Mouse (Mus musculus) forebrain, embryonic 11.5 days (tissue): ENCODE measurements at regions not wholly inside any gene's neighbourhood (a gene's known extent, or its start where the extent isn't known, plus 50 kb on each side); places are given as distances from the start of the nearest gene placed in this dataset.

ENCODE experiments used
- ATAC-seq: fragments of 200-750 bp; cut with Nextera tagmentation; replicated peaks from 2 replicates; pipeline ENCODE4 v1.8.0; 2017; ENCODE audit warnings: moderate TSS enrichment; ENCODE audit not compliant: low FRiP score
- DNase-seq: peaks from one replicate; pipeline ENCODE4 v3.0.0-alpha.2; 2017; ENCODE audit warnings: low spot score
- H3K27ac ChIP-seq: fragments of 300-500 bp; sonication (generic); 2 replicates; pipeline ENCODE4 v1.5.1; 2014; ENCODE audit warnings: low read depth, low read length
- H3K27me3 ChIP-seq: fragments of 300-500 bp; sonication (generic); 2 replicates; pipeline ENCODE4 v1.6.1; 2014; ENCODE audit warnings: mild to moderate bottlenecking, low read length, mixed read lengths; ENCODE audit not compliant: control insufficient read depth, insufficient read depth
- H3K36me3 ChIP-seq: fragments of 300-500 bp; sonication (generic); 2 replicates; pipeline ENCODE4 v1.6.1; 2014; ENCODE audit warnings: mild to moderate bottlenecking, low read length, moderate library complexity, mixed read lengths; ENCODE audit not compliant: control insufficient read depth, insufficient read depth
- H3K4me1 ChIP-seq: fragments of 300-500 bp; sonication (generic); replicated peaks from 2 replicates; pipeline ENCODE4 v1.6.1; 2014; ENCODE audit warnings: low read length, mixed read lengths; ENCODE audit not compliant: control insufficient read depth, insufficient read depth
- H3K4me2 ChIP-seq: fragments of 300-500 bp; sonication (generic); 2 replicates; pipeline ENCODE4 v1.6.1; 2014; ENCODE audit warnings: low read depth, mild to moderate bottlenecking, low read length, moderate library complexity, mixed read lengths; ENCODE audit not compliant: severe bottlenecking
- H3K4me3 ChIP-seq: fragments of 300-500 bp; sonication (generic); 2 replicates; pipeline ENCODE4 v1.5.1; 2014; ENCODE audit warnings: low read depth, low read length
- H3K9ac ChIP-seq: fragments of 300-500 bp; sonication (generic); 2 replicates; pipeline ENCODE4 v1.6.1; 2014; ENCODE audit warnings: low read length
- H3K9me3 ChIP-seq: fragments of 300-500 bp; sonication (generic); 2 replicates; pipeline ENCODE4 v1.6.1; 2016; ENCODE audit warnings: low read length, mixed read lengths; ENCODE audit not compliant: control insufficient read depth
- WGBS: fragments of 180-500 bp; shearing (Covaris S2); extraction: QIAGEN DNeasy Blood & Tissue Kit; methylation state at CpG from one replicate; pipeline ENCODE4 v1.1.7; 2014; 5-methylcytosine and 5-hydroxymethylcytosine counted together

DNA sequence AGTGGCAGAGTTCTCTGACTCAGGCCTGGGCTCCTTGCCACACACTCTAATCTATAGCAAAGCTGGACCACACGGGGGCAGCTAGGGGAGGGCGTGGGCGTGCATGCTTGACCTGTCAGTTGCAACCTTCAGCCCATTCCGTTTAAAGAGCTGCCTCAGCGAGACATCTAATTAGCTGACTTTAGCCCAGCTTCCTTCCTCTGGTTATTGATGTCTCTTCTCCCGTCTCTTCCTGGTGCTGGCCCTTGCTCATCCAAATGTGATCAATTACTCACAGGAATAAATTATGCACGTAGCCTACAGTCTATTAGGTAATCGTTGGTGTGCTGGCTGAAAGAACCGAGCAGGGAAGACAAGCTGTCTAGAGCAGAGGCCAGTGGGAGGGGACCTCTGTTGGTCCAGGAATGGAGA is 219.0 kb downstream of the Rplp1 start:
- H3K4me1 ChIP-seq = peaks cover 9% of the 10 kb centered on the region; the same call in 1 of the 2 replicates
- H3K27me3 ChIP-seq = peaks cover 5% of the 10 kb centered on the region; the same call in 1 of the 2 replicates
- H3K4me2 ChIP-seq = no peak overlapping the region
- no peaks in the 10 kb centered on the region for H3K9me3 ChIP-seq
- DNase-seq (no peak), ATAC-seq (no peak)
- no peak overlapping the region for H3K4me3 ChIP-seq
- WGBS = 11% methylated on average over 9 of the region's 9 CpGs
- no peak overlapping the region for H3K27ac ChIP-seq
- H3K36me3 ChIP-seq = no peaks in the 10 kb centered on the region
- no peak overlapping the region for H3K9ac ChIP-seq

DNA sequence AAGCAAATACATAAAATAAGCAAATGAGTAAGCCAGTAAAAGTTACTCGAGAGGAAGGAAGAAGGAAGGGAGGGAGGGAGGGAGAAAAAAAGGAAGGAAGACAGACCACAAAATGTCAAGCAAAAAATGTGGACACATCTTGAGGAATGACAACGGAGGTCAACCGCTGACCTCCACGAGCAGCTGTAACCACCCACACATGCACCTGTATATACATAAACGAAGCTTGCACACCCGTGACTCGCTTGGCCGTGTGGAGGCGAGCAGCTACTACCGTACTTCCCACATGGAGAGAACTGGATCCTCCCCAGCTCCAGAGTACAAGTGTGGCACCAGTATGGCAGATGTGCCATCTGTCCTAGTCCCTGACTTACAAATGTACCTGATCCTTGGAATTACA is 220.1 kb downstream of the Rplp1 start:
- Histone ChIP-seq H3K9ac (no peak overlapping the region), H3K9me3 (no peaks in the 10 kb centered on the region), H3K27me3 (no peaks in the 10 kb centered on the region), H3K4me1 (peaks cover 9% of the 10 kb centered on the region; the same call in 1 of the 2 replicates), H3K36me3 (no peaks in the 10 kb centered on the region), H3K4me2 (no peak overlapping the region), H3K27ac (no peak overlapping the region), H3K4me3 (no peak overlapping the region)
- ATAC-seq (no peak), DNase-seq (no peak)
- 92% methylated on average over 10 of the region's 10 CpGs for WGBS

DNA sequence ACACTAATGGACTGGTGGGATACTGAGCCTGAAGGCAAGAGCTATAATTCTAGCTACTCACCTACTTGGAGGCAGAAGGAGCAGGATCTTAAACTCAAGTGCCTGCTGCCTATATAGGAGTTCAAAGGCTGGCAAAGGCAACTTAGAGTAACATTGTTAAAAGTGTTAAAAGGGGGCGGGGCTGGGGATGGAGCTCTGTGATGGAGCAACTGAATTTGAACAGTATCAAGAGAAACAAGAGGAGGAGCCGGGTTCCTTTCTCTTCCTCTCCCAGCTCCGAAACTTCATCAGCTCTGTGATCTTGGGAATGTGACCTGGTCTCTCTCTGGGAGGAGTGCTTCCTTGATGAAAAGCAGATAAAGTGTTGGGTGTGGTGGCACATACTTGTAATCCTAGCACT is 223.6 kb downstream of the Rplp1 start:
- no peak for ATAC-seq
- H3K4me1 ChIP-seq = peaks cover 6% of the 10 kb centered on the region; the same call in 1 of the 2 replicates

DNA sequence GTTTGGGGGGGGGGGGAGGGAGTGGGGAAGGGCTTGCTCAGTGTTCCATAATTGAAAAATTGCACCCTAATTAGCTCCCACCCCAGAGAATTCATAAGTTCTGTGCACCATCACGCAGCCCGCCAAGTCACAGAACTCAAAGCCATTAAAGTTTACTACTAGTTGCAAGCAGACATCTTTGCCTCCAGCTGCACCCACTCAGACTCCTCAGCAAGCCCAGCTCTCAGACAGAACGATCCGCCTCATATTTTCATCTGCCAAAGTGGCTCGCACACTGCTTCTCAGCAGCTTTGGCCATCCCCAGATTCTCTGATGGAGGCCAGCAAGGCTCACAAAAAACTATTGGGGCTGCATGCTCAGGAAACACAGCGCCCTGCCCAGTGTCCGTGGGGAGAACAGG is 224.4 kb downstream of the Rplp1 start:
- H3K27me3 ChIP-seq = no peaks in the 10 kb centered on the region
- WGBS = 87% methylated on average over 7 of the region's 7 CpGs
- no peak overlapping the region for H3K4me2 ChIP-seq
- no peaks in the 10 kb centered on the region for H3K9me3 ChIP-seq
- no peak overlapping the region for H3K9ac ChIP-seq
- no peaks in the 10 kb centered on the region for H3K4me1 ChIP-seq
- no peak for ATAC-seq
- no peaks in the 10 kb centered on the region for H3K36me3 ChIP-seq
- no peak for DNase-seq
- no peak overlapping the region for H3K27ac ChIP-seq
- no peak overlapping the region for H3K4me3 ChIP-seq

More for the DNA sequence above, 223.6 kb downstream of the Rplp1 start:
- DNase-seq = no peak
- Histone ChIP-seq H3K36me3 (no peaks in the 10 kb centered on the region), H3K4me2 (no peak overlapping the region), H3K9ac (no peak overlapping the region), H3K27me3 (no peaks in the 10 kb centered on the region), H3K9me3 (no peaks in the 10 kb centered on the region), H3K27ac (no peak overlapping the region), H3K4me3 (no peak overlapping the region)
- 91% methylated on average over 3 of the region's 3 CpGs for WGBS

DNA sequence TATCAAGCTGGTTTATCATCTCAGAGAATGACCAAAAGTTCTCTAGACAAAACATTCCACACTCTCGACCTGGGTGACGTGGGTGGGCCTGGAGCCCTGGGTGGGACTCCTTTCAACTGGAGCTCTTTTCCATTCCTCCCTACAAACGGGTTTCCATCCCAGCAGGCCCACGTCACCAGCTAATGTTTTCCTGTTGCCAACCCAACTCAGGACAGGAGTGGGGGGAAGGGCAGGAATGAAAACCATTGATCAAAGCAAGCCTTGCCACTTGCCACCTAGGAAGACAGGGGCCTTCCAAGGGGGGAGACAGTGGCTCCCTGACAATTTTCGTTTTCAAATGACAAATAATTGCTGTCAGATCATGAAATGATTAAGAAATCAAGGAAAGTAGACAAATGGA is 224.8 kb downstream of the Rplp1 start:
- H3K9me3 ChIP-seq = no peaks in the 10 kb centered on the region
- H3K4me1 ChIP-seq = no peaks in the 10 kb centered on the region
- no peaks in the 10 kb centered on the region for H3K36me3 ChIP-seq
- no peak overlapping the region for H3K9ac ChIP-seq
- no peak overlapping the region for H3K27ac ChIP-seq
- H3K4me3 ChIP-seq = no peak overlapping the region
- WGBS = 38% methylated on average over 5 of the region's 5 CpGs
- no peaks in the 10 kb centered on the region for H3K27me3 ChIP-seq
- DNase-seq (no peak), ATAC-seq (no peak)
- no peak overlapping the region for H3K4me2 ChIP-seq

DNA sequence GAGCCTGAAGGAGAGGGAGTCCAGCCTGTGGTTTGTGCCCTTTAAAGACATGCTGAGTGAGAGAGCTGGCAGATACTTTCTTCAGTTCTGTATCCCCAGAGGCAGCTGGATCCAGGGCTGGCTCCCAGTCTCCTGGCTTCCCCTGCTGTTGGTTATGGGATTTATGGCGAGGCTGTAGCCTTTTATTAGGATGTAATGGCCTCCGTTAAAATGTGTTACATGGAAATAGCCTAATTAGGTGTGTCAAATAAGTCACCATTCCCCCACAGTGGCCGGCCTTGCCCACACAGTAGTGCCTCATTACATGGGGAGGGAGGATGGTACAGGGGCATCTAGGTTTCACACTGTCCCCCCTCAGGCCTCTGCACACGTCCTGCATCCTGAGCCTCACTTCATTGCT is 230.8 kb downstream of the Rplp1 start:
- WGBS = 63% methylated on average over 4 of the region's 4 CpGs
- DNase-seq = no peak
- no peaks in the 10 kb centered on the region for H3K36me3 ChIP-seq

DNA sequence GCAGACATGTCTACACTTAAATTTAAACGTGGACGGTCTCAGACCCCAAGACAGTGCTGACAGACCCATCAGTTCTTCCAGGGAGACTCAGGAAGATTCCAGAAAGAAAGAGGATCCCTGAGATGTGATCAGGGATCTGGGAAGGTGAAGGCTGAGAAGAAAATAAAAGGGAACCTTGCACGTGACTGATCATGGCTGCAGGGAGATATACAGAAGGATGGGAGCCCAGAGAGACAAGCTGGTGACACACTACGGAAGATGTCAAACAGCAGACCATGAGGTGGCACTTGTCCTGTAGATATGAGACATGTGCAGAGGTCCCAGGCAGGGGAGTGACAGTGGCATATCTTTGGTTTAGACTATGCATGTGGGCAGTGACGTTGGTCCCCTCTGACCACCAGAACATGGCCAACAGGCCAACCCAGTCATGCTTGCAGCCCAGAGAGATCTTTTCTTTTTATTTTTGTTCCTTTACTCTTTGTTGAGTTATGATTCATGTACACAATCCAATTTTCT is 231.5 kb downstream of the Rplp1 start:
- H3K4me2 ChIP-seq = no peak overlapping the region
- WGBS = 85% methylated on average over 5 of the region's 5 CpGs

More for the DNA sequence above, 230.8 kb downstream of the Rplp1 start:
- Histone ChIP-seq H3K27me3 (no peaks in the 10 kb centered on the region), H3K4me1 (0 out of 2 replicates have a peak, but pooled peaks cover 6% of the 10 kb centered on the region), H3K4me3 (no peak overlapping the region), H3K9ac (no peak overlapping the region), H3K27ac (no peak overlapping the region), H3K9me3 (no peaks in the 10 kb centered on the region), H3K4me2 (no peak overlapping the region)
- ATAC-seq = no peak

DNA sequence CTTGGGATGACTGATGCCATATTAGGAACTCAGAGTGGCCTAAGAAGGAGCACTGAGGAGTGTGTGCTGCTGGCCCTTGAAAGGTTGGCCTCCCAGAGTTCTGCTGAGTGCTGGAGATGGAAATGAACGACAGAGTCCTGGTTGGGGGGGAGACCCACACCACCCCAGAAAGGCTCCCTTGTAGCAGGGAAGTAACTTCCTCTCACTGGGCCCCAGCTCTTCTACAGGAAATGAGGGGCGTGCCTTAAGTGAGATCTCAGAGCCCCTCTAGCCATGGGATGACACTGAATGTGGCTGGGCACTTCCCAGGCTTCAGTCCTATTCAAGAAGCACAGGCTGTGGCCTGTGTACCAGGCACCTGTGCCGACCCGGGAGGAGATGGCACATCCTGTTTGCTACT is 232.0 kb downstream of the Rplp1 start:
- 68% methylated on average over 4 of the region's 4 CpGs for WGBS
- no peak overlapping the region for H3K4me2 ChIP-seq
- no peak overlapping the region for H3K9ac ChIP-seq
- ATAC-seq (no peak), DNase-seq (no peak)
- H3K9me3 ChIP-seq = no peaks in the 10 kb centered on the region
- 0 out of 2 replicates have a peak, but pooled peaks cover 6% of the 10 kb centered on the region for H3K4me1 ChIP-seq
- H3K36me3 ChIP-seq = no peaks in the 10 kb centered on the region
- H3K27me3 ChIP-seq = no peaks in the 10 kb centered on the region
- H3K4me3 ChIP-seq = no peak overlapping the region
- H3K27ac ChIP-seq = no peak overlapping the region

More for the DNA sequence above, 231.5 kb downstream of the Rplp1 start:
- no peaks in the 10 kb centered on the region for H3K9me3 ChIP-seq
- no peak overlapping the region for H3K27ac ChIP-seq
- DNase-seq (no peak), ATAC-seq (no peak)
- no peaks in the 10 kb centered on the region for H3K27me3 ChIP-seq
- no peak overlapping the region for H3K4me3 ChIP-seq
- 0 out of 2 replicates have a peak, but pooled peaks cover 6% of the 10 kb centered on the region for H3K4me1 ChIP-seq
- H3K36me3 ChIP-seq = no peaks in the 10 kb centered on the region
- H3K9ac ChIP-seq = no peak overlapping the region

DNA sequence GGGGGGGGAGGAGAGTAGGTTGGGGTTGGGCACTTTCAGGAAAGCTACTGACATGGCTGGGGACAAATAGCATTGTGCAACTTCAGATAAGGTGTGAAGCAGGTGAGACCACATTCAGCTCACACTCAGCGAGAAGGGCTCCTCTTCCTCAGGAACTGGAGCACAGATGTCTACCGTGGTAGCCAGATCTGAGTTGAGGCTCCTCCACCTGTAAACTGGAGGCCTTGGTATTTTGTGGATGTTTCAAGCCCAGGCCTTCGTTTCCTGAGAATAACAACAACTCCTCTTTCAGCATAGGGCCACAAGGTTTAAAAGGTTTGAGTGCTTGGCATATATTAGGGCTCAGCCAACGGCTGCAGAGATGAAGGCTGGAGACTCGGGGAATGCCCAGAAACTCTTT is 232.9 kb downstream of the Rplp1 start:
- Histone ChIP-seq H3K4me1 (0 out of 2 replicates have a peak, but pooled peaks cover 6% of the 10 kb centered on the region), H3K27me3 (no peaks in the 10 kb centered on the region), H3K4me3 (no peak overlapping the region), H3K4me2 (no peak overlapping the region), H3K36me3 (no peaks in the 10 kb centered on the region), H3K9me3 (no peaks in the 10 kb centered on the region), H3K9ac (no peak overlapping the region), H3K27ac (no peak overlapping the region)
- DNase-seq = no peak
- 75% methylated on average over 5 of the region's 5 CpGs for WGBS
- no peak for ATAC-seq
